Mouse (Mus musculus): Measurements from ENCODE around the gene Jmjd6. TPM values are rescaled to one million over a fixed set of nuclear protein-coding genes. Genes with fewer than 3 reads are reported as not detected.

Jmjd6 gene
- polyA plus RNA-seq, 1 experiment from 2014 or later, result 73.3 TPM

GRCm38 (mm10) chr11:116813610-116814009 lies 29.6 kb downstream of the Jmjd6 start:
- Histone ChIP-seq H3K9me3 (replicated peaks; ENCODE audit: control insufficient read depth, low read length) (no peaks in the 10 kb centered on the region), H3K9ac (ENCODE audit: low read length) (peak overlapping the region; percentile 29; the same call in 1 of the 2 replicates), H3K27ac (ENCODE audit: low read length) (peak overlapping the region; percentile 72), H3K27me3 (ENCODE audit: control insufficient read depth, insufficient read depth, low read length) (no peaks in the 10 kb centered on the region; the same call in 1 of the 2 replicates), H3K4me3 (ENCODE audit: low read length) (no peak overlapping the region), H3K36me3 (ENCODE audit: control insufficient read depth, insufficient read depth) (no peaks in the 10 kb centered on the region), H3K4me1 (ENCODE audit: control insufficient read depth, insufficient read depth, low read length) (peaks cover 46% of the 10 kb centered on the region), H3K4me2 (ENCODE audit: low read depth, low read length) (no peak overlapping the region)
- WGBS, result 78% methylated on average over 13 of the region's 13 CpGs
- no peak for ATAC-seq (replicated peaks; ENCODE audit: extremely low read depth, insufficient read depth, low FRiP score)

GRCm38 (mm10) chr11:116812793-116813529 lies 30.3 kb downstream of the Jmjd6 start:
- Histone ChIP-seq H3K27ac (ENCODE audit: low read length) (peak overlapping the region; percentile 72), H3K4me3 (ENCODE audit: low read length) (no peak overlapping the region), H3K27me3 (ENCODE audit: control insufficient read depth, insufficient read depth, low read length) (no peaks in the 10 kb centered on the region; the same call in 1 of the 2 replicates), H3K9me3 (replicated peaks; ENCODE audit: control insufficient read depth, low read length) (no peaks in the 10 kb centered on the region), H3K4me1 (ENCODE audit: control insufficient read depth, insufficient read depth, low read length) (peaks cover 46% of the 10 kb centered on the region), H3K36me3 (ENCODE audit: control insufficient read depth, insufficient read depth) (no peaks in the 10 kb centered on the region), H3K4me2 (ENCODE audit: low read depth, low read length) (no peak overlapping the region; the same call in 1 of the 2 replicates), H3K9ac (ENCODE audit: low read length) (peak overlapping the region; percentile 62)
- ATAC-seq (replicated peaks; ENCODE audit: extremely low read depth, insufficient read depth, low FRiP score), result peak; percentile 24
- 47% methylated on average over 21 of the region's 21 CpGs for WGBS

GRCm38 (mm10) chr11:116810983-116811901 lies 32.0 kb downstream of the Jmjd6 start:
- H3K4me3 ChIP-seq (ENCODE audit: low read length), result peak overlapping the region; percentile 54
- H3K27ac ChIP-seq (ENCODE audit: low read length), result peak overlapping the region; percentile 73
- no peaks in the 10 kb centered on the region; the same call in 1 of the 2 replicates for H3K27me3 ChIP-seq (ENCODE audit: control insufficient read depth, insufficient read depth, low read length)
- peaks cover 44% of the 10 kb centered on the region for H3K4me1 ChIP-seq (ENCODE audit: control insufficient read depth, insufficient read depth, low read length)
- H3K36me3 ChIP-seq (ENCODE audit: control insufficient read depth, insufficient read depth), result no peaks in the 10 kb centered on the region
- H3K9me3 ChIP-seq (replicated peaks; ENCODE audit: control insufficient read depth, low read length), result no peaks in the 10 kb centered on the region
- peak overlapping the region; percentile 77 for H3K4me2 ChIP-seq (ENCODE audit: low read depth, low read length)
- peak; percentile 71 for ATAC-seq (replicated peaks; ENCODE audit: extremely low read depth, insufficient read depth, low FRiP score)
- 11% methylated on average over 27 of the region's 32 CpGs for WGBS
- H3K9ac ChIP-seq (ENCODE audit: low read length), result peak overlapping the region; percentile 66

DNA sequence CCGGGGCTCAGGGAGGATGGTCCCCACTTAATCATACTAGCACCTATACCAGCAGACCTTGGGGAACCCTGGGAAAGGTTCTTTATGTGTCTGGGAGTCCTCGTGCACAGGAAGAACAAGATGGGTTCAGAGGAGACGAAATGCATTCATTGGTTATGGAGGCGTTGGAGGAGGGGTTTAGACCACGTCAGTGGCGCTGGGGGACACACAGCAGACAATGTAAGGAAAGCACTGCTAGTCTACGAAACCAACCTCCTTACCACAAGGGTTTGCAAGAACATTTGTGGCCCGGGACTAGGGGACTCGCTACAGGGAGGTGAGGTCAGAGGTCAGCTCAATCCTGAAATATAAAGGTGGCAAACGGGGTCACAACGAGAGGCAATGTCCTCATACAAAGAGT lies 32.7 kb downstream of the Jmjd6 start:
- no peaks in the 10 kb centered on the region; the same call in 1 of the 2 replicates for H3K27me3 ChIP-seq (ENCODE audit: control insufficient read depth, insufficient read depth, low read length)
- no peak overlapping the region for H3K4me3 ChIP-seq (ENCODE audit: low read length)
- ATAC-seq (replicated peaks; ENCODE audit: extremely low read depth, insufficient read depth, low FRiP score), result no peak
- WGBS, result 80% methylated on average over 11 of the region's 11 CpGs
- no peak overlapping the region for H3K9ac ChIP-seq (ENCODE audit: low read length)
- no peaks in the 10 kb centered on the region for H3K36me3 ChIP-seq (ENCODE audit: control insufficient read depth, insufficient read depth)
- no peak overlapping the region for H3K4me2 ChIP-seq (ENCODE audit: low read depth, low read length)
- H3K27ac ChIP-seq (ENCODE audit: low read length), result no peak overlapping the region
- peaks cover 43% of the 10 kb centered on the region for H3K4me1 ChIP-seq (ENCODE audit: control insufficient read depth, insufficient read depth, low read length)
- H3K9me3 ChIP-seq (replicated peaks; ENCODE audit: control insufficient read depth, low read length), result no peaks in the 10 kb centered on the region

- Histone ChIP-seq H3K9ac (ENCODE audit: low read length) (no peak overlapping the region), H3K4me3 (ENCODE audit: low read length) (no peak overlapping the region), H3K4me2 (ENCODE audit: low read depth, low read length) (no peak overlapping the region), H3K36me3 (ENCODE audit: control insufficient read depth, insufficient read depth) (no peaks in the 10 kb centered on the region), H3K27me3 (ENCODE audit: control insufficient read depth, insufficient read depth, low read length) (no peaks in the 10 kb centered on the region; the same call in 1 of the 2 replicates), H3K4me1 (ENCODE audit: control insufficient read depth, insufficient read depth, low read length) (peaks cover 34% of the 10 kb centered on the region), H3K27ac (ENCODE audit: low read length) (no peak overlapping the region), H3K9me3 (replicated peaks; ENCODE audit: control insufficient read depth, low read length) (no peaks in the 10 kb centered on the region)
- whole genome bisulfite sequencing, result 72% methylated on average over 8 of the region's 8 CpGs
- no peak for ATAC-seq (replicated peaks; ENCODE audit: extremely low read depth, insufficient read depth, low FRiP score)
These were observed 33.7 kb downstream of the Jmjd6 start for GRCm38 (mm10) chr11:116809520-116809919.

DNA sequence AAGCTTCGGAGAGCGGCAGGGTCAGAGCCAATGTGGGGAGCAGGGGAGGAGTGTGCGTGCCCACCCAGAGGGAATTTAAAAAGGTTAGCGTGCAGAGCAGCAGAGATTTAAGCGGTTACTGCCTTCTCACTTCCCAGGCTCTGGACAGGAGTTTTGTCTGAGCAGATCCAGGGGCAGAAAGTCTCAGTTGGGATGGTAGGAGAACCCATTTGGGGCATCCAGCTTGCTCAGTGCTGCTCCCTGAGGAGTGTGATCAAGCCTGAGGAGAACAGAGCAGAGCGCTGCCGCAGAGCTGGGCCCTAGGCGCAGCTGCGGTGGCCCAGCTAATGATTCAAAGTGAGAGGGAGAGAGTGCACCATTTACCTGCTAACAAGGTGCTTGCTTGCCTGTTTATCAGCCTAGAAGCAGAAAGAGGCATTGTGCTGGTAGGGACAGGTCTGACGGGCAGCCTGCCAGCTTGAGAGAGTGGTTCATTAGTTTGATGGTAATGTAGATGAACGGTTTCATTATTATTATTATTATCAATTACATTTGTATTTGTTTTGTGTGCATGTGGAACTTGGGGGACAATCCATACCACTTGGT lies 34.3 kb downstream of the Jmjd6 start:
- no peaks in the 10 kb centered on the region for H3K36me3 ChIP-seq (ENCODE audit: control insufficient read depth, insufficient read depth)
- H3K9ac ChIP-seq (ENCODE audit: low read length), result peak overlapping the region; percentile 21; the same call in 1 of the 2 replicates
- no peaks in the 10 kb centered on the region for H3K9me3 ChIP-seq (replicated peaks; ENCODE audit: control insufficient read depth, low read length)
- no peak overlapping the region for H3K4me2 ChIP-seq (ENCODE audit: low read depth, low read length)
- ATAC-seq (replicated peaks; ENCODE audit: extremely low read depth, insufficient read depth, low FRiP score), result no peak
- 82% methylated on average over 11 of the region's 11 CpGs for WGBS
- H3K27ac ChIP-seq (ENCODE audit: low read length), result no peak overlapping the region
- H3K4me3 ChIP-seq (ENCODE audit: low read length), result no peak overlapping the region
- peaks cover 30% of the 10 kb centered on the region for H3K4me1 ChIP-seq (ENCODE audit: control insufficient read depth, insufficient read depth, low read length)
- H3K27me3 ChIP-seq (ENCODE audit: control insufficient read depth, insufficient read depth, low read length), result no peaks in the 10 kb centered on the region; the same call in 1 of the 2 replicates

- ATAC-seq (replicated peaks; ENCODE audit: extremely low read depth, insufficient read depth, low FRiP score), result 0 out of 2 replicates have a peak, but pooled peaks have one; percentile 24
- 24% methylated on average over 7 of the region's 7 CpGs for WGBS
- H3K4me2 ChIP-seq (ENCODE audit: low read depth, low read length), result no peak overlapping the region
These were observed 35.2 kb downstream of the Jmjd6 start for GRCm38 (mm10) chr11:116807938-116808606.

DNA sequence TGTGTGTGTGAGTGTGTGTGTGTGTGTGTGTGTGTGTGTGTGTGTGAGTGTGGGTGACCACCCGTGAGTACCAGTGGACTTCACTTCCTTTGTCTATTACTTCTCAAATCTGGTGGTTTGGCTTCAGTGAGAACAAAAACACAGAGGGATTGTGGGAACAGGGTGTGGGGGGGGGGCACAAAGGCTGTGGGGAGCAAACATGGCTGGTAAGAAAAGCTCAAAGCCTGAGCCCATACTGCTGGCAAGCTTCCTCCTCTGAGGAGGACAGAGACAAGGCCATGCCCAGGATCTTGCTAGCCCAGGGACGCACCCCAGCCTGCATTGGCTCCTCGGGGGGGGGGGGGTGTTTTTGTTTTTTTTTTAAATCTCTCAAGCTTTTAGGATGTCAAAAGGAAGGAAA lies 35.7 kb downstream of the Jmjd6 start:
- Histone ChIP-seq H3K4me1 (ENCODE audit: control insufficient read depth, insufficient read depth, low read length) (peaks cover 16% of the 10 kb centered on the region), H3K36me3 (ENCODE audit: control insufficient read depth, insufficient read depth) (no peaks in the 10 kb centered on the region), H3K9ac (ENCODE audit: low read length) (no peak overlapping the region), H3K4me2 (ENCODE audit: low read depth, low read length) (no peak overlapping the region), H3K9me3 (replicated peaks; ENCODE audit: control insufficient read depth, low read length) (no peaks in the 10 kb centered on the region), H3K27ac (ENCODE audit: low read length) (peak overlapping the region; percentile 15), H3K27me3 (ENCODE audit: control insufficient read depth, insufficient read depth, low read length) (no peaks in the 10 kb centered on the region; the same call in 1 of the 2 replicates), H3K4me3 (ENCODE audit: low read length) (no peak overlapping the region)
- ATAC-seq (replicated peaks; ENCODE audit: extremely low read depth, insufficient read depth, low FRiP score), result no peak
- 71% methylated on average over 3 of the region's 3 CpGs for WGBS

More at GRCm38 (mm10) chr11:116807938-116808606, 35.2 kb downstream of the Jmjd6 start:
- Histone ChIP-seq H3K27me3 (ENCODE audit: control insufficient read depth, insufficient read depth, low read length) (no peaks in the 10 kb centered on the region; the same call in 1 of the 2 replicates), H3K4me3 (ENCODE audit: low read length) (no peak overlapping the region), H3K27ac (ENCODE audit: low read length) (peak overlapping the region; percentile 15; the same call in 1 of the 2 replicates), H3K9ac (ENCODE audit: low read length) (peak overlapping the region; percentile 21; the same call in 1 of the 2 replicates), H3K9me3 (replicated peaks; ENCODE audit: control insufficient read depth, low read length) (no peaks in the 10 kb centered on the region), H3K36me3 (ENCODE audit: control insufficient read depth, insufficient read depth) (no peaks in the 10 kb centered on the region), H3K4me1 (ENCODE audit: control insufficient read depth, insufficient read depth, low read length) (peaks cover 21% of the 10 kb centered on the region)

Data from heart, embryonic 16.5 days (tissue).